27 mouse cellular contexts compared by ENCODE assay signal in genomic region chr1:186930160-186930887, GRCm38 (mm10). TPM values are rescaled to one million over a fixed set of nuclear protein-coding genes. Genes with fewer than 3 reads are reported as not detected.
DNase-seq lines count a peak whose midpoint lies in the region; ATAC-seq lines count a peak whose summit lies in the region.
"Had no signal": no experiment of that assay in that cellular context is flagged by ENCODE, and none has a peak within 500 bp of the region (broad histone marks: within the 10 kb centered on the region; RNA-seq: fewer than 3 reads in every experiment).

No protein-coding gene starts in this region.

- ATAC-seq in erythroid progenitor cell, adult 5-6 weeks (replicated peaks; ENCODE audit: low FRiP score, poor library complexity, severe bottlenecking) = no peak
- no peak for ATAC-seq in kidney, embryonic 14.5 days (ENCODE audit: low FRiP score, low TSS enrichment)
- ATAC-seq: forebrain, embryonic 15.5 days had no signal

- WGBS in kidney, embryonic 14.5 days = 83% methylated on average over 13 of the region's 13 CpGs

- no peak overlapping the region for H3K9ac ChIP-seq in kidney, embryonic 14.5 days (ENCODE audit: low read depth, low read length)
- H3K9ac ChIP-seq: forebrain, embryonic 15.5 days; heart, embryonic 13.5 days; liver, embryonic 13.5 days; lung, embryonic 14.5 days; neural tube, embryonic 15.5 days; stomach, embryonic 15.5 days had no signal

- no peaks in the 10 kb centered on the region for H3K36me3 ChIP-seq in kidney, embryonic 14.5 days (ENCODE audit: control insufficient read depth, insufficient read depth, low read length)
- H3K36me3 ChIP-seq: forebrain, embryonic 15.5 days; heart, embryonic 13.5 days; liver, embryonic 13.5 days; neural tube, embryonic 15.5 days; stomach, embryonic 15.5 days had no signal

- no peaks in the 10 kb centered on the region for H3K9me3 ChIP-seq in kidney, embryonic 14.5 days (ENCODE audit: control insufficient read depth, low read length)
- H3K9me3 ChIP-seq: forebrain, embryonic 15.5 days; liver, embryonic 13.5 days; neural tube, embryonic 15.5 days; stomach, embryonic 15.5 days had no signal

- H3K27ac ChIP-seq in kidney, embryonic 14.5 days (ENCODE audit: low read depth, low read length) = no peak overlapping the region
- H3K27ac ChIP-seq: forebrain, embryonic 15.5 days; heart, embryonic 13.5 days; kidney, postnatal 0 days; liver, embryonic 13.5 days; neural tube, embryonic 15.5 days; stomach, embryonic 15.5 days had no signal

- H3K4me1 ChIP-seq in kidney, embryonic 14.5 days (ENCODE audit: control insufficient read depth, insufficient read depth, low read length) = no peaks in the 10 kb centered on the region
- H3K4me1 ChIP-seq: liver, embryonic 13.5 days; stomach, embryonic 15.5 days had no signal

- no peaks in the 10 kb centered on the region for H3K27me3 ChIP-seq in kidney, embryonic 14.5 days (ENCODE audit: control insufficient read depth, insufficient read depth, low read length)
- H3K27me3 ChIP-seq: forebrain, embryonic 15.5 days; heart, embryonic 13.5 days; liver, embryonic 13.5 days; neural tube, embryonic 15.5 days; stomach, embryonic 15.5 days had no signal

- DNase-seq in left cerebral cortex, postnatal 4 days = peak; percentile 25
- DNase-seq in left cerebral cortex, adult 9 months (ENCODE audit: low spot score in 2 of 2) = no peak
- DNase-seq in 3T3-L1 (ENCODE audit: low read depth, low spot score) = peak; percentile 64
- peak; percentile 42 for DNase-seq in NIH3T3 (ENCODE audit: low read depth)
- peak; percentile 47 for DNase-seq in adrenal gland, postnatal 25 days
- DNase-seq: cerebellum, postnatal 25 days; gastrocnemius, postnatal 10 days; heart, adult 11 months; heart, postnatal 14 days; kidney, adult 11 months; liver, embryonic 13.5 days; lung, embryonic 14.5 days; lung, postnatal 4 days; right cerebral cortex, adult 18-20 months; thymus, adult 18-20 months; thymus, postnatal 4 days had no signal

- no peak overlapping the region for H3K4me2 ChIP-seq in kidney, embryonic 14.5 days (replicated peaks; ENCODE audit: low read depth, low read length)
- H3K4me2 ChIP-seq: forebrain, embryonic 15.5 days; heart, embryonic 13.5 days; liver, embryonic 13.5 days; lung, embryonic 14.5 days; neural tube, embryonic 15.5 days; stomach, embryonic 15.5 days had no signal

- intact Hi-C loops in left cerebral cortex, postnatal 4 days (cut with DNase I) = no loop called here

- H3K4me3 ChIP-seq in kidney, embryonic 14.5 days (ENCODE audit: low read length) = no peak overlapping the region
- H3K4me3 ChIP-seq: forebrain, embryonic 15.5 days; heart, embryonic 13.5 days; liver, embryonic 13.5 days; neural tube, embryonic 15.5 days; stomach, embryonic 15.5 days had no signal

RNA-seq across cellular contexts. Expression of gene D1Pas1, which starts 36.9 kb away (rescaled TPM):
- under 1 TPM; 0.18 to 0.30 TPM for total RNA-seq in left cerebral cortex, postnatal 4 days (2021)
- total RNA-seq in adrenal gland, postnatal 25 days (2021) = not detected in 2 replicates
- total RNA-seq in erythroid progenitor cell, adult 5-6 weeks (2015; ENCODE audit: low replicate concordance) = not detected in 2 replicates
- not detected in 2 replicates for total RNA-seq in erythroid progenitor cell, adult 5-6 weeks (2017; ENCODE audit: low replicate concordance)
- not detected in 2 replicates for polyA plus RNA-seq in kidney, embryonic 14.5 days (2014; fragmentation: Nextera tagmentation; extraction: Ambion mirVana)
- total RNA-seq: gastrocnemius, postnatal 10 days; layer of hippocampus, postnatal 14 days; megakaryocyte-erythroid progenitor cell, adult 5-6 weeks had no signal
- polyA plus RNA-seq: embryonic facial prominence, embryonic 14.5 days; forebrain, embryonic 15.5 days; kidney, postnatal 0 days; large intestine, adult 2 months; liver, embryonic 13.5 days; lung, embryonic 14.5 days had no signal

Comparison
In these comparisons a context has a peak if more than half of its experiments do, and no peak if none do; other contexts are left out.
1. DNase-seq: peak in left cerebral cortex, postnatal 4 days (single experiment), 3T3-L1 (single experiment), NIH3T3 (single experiment) and adrenal gland, postnatal 25 days (single experiment); none in left cerebral cortex, adult 9 months (0 of 2).